Mouse (Mus musculus) left cerebral cortex, adult 9 months (tissue): ENCODE results near the gene Dock1.
A peak's percentile ranks its signal among the peaks of the same experiment; 100 is the strongest.

Experiments used
- DNase-seq, 2 experiments: peaks; one replicate each; pipeline ENCODE4 v3.0.0; 2022; ENCODE audit warnings: low spot score in 2 of 2

Dock1 gene

DNA sequence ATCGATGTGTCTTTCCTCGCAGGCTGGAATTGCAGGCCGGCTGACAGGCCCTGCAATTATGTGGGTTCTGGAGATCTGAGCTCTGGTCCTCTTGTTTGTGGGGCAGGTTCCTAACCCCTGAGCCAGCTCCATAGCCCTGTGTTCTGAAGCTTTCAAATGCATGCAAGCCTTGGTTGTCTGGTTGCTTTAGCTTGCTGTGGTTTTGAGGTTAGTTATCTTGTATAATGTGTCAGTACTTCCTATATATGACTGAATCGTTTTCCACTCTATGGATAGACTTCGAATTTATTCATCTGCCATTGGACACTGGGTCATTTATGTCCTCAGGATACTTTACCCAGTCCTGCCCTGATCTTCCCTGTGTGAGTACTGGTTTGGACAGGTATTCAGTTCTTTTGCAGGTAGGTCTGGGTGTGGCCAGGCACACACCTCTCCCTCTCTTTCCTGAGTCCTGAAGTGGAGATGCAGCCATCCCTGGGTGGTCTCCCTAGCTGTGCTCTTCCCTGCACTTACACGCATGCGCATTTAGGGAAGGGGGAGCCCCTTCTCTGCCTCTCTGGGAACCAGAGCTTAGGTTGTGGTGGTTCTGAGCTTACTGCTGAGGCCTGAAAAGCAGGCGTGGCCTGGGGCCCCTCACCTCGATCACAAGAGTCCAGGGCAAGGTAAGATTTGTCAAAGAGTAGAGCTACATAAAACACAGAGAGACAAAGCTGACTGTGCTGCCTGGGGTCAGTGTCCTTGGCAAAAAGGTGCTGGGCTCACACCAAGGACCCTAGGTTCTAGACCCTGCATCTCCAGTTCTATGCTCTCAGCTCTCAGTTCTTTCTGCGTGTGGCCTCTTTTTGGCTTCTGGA, 25.9 kb downstream of the Dock1 start:
- DNase-seq: no peak

DNA sequence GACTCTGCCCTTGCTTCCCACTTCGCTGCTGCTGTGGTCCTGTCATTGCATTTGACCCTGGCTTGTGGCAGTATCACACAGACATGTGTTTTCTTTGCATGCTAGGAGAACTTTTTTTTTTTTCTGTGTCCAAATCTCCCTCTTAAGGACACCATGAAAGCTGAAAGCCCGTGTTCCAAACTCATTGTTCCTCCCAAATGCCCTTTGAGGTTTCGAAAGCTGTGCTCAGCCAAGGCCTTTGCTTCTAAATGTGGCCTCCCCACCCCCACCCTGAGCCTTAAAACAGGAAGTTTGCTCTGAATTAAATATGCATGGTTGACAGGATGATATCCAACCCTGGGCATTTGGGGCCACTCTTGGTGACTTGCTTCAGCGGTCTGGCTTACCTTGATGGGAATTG, 27.0 kb downstream of the Dock1 start:
- no peak for DNase-seq

DNA sequence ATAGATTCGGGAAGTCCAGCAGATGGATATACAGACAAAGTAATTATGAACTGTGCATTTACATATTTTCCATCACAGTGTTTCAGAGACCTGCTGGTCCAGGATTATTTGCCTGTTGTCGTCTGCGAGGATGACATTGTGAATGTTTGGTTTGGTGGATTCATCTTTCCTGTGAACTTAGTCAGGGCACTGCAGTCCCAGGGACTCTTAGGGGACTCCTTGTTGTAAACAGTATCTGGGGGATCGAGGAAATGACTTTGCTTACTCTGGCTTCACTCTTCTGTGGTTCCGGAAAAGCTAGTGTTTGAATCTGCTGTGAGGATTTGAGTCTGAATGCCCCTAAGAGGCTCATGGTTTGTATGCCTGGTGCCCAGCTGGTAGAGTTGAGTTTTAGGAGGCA, 27.8 kb downstream of the Dock1 start:
- no peak for DNase-seq

DNA sequence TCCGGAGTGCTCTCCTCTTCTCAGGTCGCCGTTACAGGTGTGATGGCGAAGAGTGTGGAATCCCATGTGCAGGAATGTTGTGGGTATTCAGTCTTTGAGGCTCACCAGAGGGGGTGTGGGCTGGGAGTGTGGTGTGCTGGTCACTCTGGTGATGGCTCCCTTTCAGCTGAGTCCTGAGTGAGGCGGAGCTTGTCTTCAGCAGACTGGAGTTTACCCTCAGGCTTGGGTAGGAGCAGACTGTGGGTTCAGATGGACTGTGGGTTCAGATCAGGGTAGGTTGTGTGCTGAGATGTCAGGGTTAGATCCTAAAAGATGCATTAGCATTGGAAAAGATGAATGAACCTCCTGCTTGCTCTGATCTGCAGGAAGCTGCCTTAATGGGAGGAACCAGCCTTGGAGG, 29.5 kb downstream of the Dock1 start:
- no peak for DNase-seq

DNA sequence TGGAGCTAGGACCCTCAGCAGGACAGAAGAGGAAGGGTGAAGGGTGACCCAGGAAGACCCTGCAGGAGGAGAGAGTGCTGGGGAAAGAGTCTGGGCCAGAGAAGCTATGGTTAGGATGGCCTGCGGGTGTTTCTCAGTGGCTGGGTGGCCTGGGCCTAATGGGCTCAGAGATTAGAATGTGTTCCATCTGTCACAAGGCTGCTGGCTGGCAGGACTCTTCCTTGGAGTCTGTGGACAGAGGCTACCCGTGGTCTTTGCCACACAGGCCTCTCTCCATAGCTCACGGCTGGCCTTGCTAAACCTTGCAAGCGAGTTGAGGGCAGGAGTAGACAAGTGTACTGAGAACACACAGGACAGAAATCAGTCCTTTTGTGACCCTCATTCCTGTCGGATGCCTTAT, 32.0 kb downstream of the Dock1 start:
- DNase-seq: no peak

DNA sequence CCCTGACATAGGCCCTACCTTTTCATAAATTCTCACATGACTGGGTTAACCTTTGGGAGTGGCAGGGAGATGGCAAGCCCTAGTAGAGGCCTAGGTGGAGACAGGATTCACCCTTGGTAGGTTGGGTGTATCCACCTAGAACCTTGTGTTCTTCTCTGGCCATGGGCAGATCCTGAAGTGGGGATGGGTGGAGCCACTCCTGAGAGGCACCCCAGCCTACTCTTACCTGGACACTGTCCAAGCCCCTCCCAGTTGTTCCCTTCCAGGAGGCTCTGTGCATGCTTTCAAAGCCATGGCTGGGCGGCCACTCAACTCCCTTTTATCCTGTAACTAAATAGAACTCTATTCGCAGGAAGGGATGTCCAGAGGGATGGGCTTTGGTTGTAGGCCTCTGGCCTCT, 33.2 kb downstream of the Dock1 start:
- DNase-seq: peak in 1 of 2 experiments; percentile 19

DNA sequence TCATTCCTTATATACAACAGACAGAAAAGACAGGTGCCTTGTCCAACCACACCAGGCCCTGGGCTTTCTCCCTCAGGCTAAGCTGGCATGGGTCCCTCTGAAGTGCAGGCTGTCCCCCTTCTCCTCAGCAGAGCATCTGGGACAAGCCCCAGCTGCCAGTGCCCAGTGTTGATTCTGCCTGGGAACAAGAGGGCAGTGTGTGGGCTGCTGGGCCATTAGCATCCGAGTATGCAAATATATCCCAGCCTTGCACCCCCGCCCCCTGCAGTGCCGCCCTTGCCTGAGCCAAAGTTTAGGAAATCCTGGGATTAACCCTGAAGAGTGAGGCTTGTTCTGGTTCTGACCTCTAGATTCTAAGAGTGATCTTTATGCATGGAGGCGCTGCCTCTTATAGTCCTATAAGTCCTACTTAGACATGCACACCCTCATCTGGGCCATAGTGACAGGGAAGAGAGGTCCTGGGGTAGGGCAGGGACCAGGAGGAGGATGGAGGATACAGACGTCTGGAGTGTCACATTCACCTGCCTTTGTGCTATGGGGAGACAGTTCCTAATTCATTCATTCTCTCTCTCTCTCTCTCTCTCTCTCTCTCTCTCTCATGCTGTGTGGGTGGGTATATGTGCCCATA, 38.9 kb downstream of the Dock1 start:
- DNase-seq: peak; percentile 62 to 66

DNA sequence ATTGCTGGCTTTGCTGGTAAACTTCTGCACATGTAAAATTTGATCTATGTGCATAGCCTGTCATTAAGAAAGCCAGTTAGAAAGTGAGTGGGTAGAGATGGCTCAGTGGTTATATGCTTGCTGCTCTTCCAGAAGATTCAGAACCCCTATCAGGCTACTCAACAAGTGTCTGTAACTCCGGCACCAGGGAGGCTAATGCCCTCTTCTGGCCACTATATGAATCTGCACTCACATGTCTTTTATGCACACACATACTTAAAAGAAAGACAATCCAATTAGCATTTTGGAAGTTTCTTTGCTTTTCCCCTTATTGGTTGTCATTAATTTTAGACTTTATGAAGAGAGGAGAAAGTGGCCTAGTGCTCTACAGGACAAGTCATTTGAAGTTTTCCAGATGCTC, 41.1 kb downstream of the Dock1 start:
- DNase-seq: no peak

DNA sequence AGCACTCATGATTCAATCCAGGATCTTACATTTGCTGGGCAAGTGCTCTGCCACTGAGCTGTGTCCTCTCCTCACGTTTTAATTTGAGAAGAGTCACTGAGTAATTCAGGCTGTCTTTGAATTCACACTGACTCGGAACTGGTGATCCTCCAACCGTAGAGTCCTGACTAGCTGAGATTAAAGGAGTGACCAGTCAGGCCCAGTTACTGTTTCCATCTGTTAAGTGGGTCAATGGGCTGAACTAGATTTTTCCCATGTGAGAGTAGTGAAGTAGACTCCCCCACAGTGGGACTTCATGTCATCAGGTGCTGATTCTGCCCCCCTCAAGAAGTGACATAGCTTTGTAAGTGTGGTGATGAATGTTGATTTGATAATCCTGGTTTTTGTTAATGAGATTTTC, 49.0 kb downstream of the Dock1 start:
- no peak for DNase-seq

DNA sequence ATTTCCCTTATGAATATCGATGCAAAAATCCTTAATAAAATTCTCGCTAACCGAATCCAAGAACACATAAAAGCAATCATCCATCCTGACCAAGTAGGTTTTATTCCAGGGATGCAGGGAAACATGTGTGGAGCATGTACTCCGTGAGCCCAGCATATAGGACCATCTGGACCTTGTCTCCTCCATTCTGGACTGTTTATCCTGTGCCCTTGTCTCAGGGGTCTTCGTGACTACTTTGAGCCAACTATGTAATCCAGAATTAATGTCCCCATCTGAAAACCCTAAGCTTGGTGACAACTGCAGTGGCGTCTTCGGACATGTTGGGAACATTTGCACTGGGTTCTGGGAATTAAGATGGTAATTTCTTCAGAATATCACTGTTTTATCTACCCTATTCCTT, 51.9 kb downstream of the Dock1 start:
- DNase-seq: no peak

DNA sequence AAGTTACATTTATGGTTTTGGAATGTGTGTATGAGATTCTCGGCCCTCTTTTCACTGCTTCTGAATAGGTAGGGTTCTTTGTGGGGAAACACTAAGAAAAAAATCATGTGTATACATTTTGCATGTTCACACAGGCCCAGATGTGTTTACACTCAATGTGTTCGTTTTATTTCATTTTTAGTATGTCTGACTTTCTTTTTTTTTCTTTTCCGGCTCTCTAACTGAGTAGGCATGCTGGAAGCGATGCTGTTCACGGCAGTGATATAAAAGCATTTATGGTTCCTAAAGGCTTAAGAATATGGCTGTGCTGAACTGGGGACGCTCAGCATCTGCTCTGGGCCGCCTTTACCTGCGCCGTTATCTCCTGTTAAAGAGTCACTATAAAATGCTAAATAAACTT, 52.5 kb downstream of the Dock1 start:
- DNase-seq: no peak

DNA sequence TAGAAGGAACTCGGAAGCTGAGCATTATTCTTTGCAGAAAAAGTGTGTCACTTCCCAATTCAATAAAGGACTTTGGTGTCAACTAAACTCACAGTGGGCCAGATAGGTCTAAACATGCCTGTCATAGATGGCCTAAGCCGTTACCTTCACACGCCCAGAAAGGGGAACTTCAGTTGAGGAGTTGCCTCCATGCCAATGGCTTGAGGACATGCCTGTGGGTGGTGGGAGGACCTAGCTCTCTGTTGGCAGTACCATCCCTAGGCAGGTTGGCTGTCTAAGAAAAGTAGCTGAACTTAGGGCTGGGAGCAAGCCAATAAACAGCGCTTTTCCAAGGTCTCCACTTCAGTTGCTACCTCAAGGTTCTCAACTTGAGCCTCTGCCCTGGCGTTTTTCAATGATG, 53.1 kb downstream of the Dock1 start:
- DNase-seq: no peak

DNA sequence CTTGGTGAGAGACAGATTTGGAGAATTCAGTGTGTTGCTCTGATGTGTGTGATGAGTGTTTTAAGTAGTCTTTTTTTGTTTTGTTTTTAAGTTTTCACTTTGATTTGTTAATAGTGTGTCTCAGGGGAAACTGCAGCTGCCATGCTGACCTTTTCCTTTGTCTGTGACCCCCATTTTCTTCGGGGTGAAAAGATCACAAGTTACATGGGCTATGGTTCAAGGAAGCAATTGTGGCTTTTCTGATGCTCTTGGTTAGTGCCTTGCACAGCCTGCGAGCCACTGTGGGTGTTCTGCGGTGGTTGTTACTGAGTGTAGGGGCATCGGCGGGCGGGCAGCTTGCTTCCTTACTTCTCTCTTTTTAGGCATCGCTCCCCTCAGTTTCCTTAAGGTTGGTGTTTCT, 54.4 kb downstream of the Dock1 start:
- DNase-seq: no peak

DNA sequence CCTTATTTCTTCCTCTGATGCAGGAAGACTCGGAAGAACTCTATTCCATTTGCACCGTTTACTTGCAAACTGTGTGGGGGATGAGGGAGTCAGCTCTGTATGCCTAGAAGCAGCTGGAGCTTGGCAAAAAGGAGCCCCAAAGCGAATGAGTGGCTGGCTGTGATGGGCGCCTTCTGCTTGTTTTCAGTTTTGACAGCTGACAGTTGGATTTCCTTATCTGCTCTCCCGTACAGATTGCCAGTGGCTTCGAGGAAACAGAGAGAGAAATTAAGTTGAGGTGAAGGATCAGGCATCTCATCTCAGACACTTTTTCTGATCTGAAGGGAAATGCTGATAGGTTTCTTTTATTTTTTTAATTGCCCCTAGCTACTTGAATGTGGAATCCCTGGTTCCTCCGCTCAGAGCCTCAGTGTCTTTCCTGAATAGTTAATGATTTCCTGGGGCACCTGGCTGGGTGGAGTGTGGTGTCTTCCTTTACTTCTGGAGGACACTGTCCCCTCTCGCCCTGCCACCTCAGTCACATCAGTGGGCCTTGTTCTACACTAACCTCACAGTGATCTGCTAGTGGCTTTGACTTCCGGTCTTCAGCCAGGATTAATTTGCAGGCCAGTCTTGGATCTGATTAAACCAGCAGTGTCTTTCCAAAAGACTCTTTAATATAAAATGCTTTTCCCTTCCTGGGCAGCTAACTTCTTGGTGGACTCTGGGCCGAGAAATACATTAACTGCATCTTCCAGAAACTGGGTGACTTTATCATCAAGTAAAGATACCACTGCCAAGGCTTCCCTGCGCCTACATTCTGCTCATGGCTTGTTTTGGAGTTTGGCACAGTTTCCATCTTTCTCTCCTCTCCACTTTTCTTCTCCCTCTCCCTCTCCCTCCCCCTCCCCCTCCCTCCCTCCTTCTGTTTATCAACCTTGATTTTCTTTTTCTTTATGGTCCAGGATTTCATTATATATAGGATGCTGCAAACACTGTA, 55.4 kb downstream of the Dock1 start:
- DNase-seq: peak in 1 of 2 experiments; percentile 22

DNA sequence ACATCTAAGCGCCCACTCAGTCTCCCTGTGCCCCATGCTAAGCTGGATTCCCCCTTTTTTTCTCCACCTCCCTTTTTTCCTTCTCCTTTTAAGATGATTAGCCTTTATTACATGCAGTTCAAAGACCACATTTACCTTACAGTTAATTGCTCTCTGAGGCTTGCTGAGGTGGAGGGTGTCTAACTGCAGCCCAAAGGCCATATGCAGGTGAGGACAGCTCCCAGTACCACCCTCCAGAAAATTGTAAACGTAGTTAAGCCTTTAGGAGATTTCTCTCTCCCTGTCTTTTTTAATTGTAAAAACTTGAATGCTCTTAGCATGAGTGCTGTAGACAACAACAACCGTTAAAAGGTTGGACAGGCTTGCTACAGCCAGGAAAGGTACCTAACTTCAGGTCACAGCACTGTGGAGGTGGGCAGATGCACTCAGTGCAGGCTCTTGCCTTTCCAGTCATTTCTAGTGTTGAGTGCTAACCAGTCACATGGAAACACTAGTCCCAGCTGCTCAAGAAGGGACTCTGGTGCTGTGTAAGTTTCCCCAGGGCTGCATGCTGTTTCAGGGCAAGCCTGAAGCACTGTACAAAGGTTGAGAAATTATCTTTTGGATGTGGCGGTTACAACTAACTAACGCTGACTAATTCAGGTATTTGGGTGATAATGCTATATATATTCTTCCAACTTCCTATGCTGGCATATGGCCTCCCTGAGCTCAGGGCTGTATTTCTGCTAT, 56.2 kb downstream of the Dock1 start:
- no peak for DNase-seq

DNA sequence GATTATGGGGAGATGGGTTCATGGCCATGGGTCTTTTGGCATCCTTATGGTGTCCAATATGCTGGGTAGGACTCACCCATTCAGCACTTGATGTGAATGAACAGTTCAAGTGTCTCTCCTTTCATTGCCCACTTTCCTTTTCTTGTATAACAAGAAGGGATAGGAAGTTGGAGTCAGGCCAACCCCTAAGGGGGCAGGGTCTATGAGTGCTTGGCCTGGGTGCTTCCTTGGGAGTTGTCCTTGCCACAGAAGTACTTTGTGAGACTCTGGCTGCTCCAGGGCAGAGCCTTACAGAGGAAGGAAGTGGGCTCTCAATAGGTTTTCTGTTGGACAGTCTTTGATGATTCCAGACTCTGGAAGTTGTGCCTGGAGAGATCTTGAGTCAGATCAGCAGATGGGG, 58.9 kb downstream of the Dock1 start:
- no peak for DNase-seq

DNA sequence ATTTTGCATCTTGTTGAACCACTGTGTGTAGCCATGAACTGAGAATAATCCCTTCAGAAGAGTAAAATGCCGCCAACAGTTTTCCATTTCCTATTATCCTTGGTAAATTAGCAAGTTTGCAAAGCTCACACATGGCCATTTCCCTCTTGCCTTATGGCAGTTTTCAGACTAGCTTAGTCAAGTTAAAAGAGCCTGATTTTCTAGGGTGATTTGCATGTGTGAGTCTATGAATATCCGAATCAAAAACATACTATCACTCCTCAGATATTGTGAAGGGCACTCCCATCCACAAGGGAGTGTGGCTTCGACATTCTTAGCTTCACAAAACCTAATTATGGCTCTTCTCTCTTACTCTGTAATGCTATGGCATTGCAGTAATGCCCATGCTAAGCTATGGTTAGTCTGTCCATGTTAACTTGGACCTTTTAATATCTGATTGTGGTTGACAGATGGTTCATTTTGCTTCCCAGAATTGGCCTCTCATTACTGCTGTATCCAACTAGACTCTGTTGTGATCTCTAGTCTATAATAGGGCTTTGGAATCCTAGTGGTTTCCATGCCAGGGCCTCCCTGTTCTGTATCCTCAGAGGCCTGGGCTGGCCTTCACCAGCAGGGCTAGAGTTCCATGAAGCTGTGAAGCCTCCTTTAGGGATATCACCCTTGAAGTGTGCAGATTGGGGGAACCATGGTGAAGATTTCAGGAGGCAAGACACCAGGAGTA, 60.1 kb downstream of the Dock1 start:
- DNase-seq: no peak

DNA sequence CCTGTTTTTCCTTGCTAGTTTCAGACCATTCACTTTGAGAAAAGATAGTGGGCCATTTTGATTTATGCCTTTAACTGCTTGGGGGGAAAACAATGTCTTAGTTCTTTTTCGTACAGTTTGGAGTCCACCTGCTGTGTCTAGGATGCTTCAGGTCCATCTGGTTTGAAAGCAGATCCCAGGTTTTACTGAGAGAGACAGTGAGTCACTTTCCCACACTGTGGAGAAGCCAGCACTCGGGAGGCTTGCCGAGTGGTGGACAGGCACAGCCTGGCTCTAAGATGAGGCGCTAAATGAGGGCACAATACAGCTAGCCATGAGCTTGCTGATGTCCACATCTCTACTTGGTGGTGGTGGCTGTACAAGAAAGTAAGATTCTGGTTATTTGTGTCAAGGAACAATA, 76.6 kb downstream of the Dock1 start:
- no peak for DNase-seq

DNA sequence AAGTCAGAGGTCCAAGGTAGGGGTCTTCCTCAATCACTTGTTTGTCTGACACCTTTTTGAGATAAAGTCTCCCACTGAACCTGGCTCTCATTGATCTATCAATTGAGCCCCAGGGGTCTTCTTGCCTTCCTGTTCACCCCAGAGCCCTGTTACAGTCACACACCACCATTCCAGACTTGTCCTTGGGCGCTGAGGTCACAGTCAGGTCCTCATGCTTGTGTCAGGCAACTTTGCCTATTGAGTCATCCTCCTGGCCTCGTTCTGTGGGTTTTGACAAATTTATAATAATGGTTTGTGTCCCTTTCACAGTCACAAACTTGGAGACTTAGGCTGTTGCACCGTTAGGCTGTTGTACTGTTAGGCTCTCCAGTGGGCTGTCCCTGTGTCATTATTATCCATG, 77.9 kb downstream of the Dock1 start:
- DNase-seq: no peak

DNA sequence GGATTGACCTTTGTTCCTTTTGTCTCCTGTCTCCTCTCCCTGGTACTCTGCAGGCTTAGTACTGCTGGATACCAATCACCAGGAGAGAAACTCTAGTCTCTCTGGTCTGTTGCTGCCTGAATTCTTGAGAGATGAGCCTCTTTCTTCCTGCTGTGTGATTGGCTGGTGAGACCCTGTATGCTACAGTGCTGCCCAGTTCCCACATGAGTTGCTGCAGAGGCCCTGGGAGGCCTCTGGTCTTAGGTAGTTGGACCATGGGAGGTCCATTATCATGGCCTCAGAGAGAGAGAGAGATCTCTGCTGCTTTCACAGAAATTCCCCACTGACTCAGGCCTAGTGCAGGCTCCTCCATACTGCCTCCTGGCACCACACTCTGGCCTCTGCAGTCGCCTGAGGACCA, 79.2 kb downstream of the Dock1 start:
- DNase-seq: no peak

DNA sequence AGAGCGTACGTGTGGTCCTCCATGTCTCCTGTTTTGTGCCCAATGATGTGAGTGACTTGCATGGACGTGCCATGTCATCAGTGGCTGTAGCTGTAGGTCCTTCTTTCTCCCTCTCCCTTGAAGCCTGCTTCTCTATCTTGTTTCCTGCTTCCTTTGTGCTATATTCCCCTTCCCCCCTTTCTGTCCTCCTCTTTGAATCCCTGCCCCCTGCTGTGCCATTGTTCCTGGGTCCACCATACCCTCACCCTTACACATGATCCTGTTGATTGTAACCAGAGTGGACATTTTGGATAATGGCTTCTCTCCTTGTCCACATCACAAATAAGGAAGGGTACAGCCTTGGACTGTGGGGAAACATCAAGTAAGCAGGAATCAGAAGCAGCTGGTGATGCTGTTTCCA, 81.0 kb downstream of the Dock1 start:
- no peak for DNase-seq
